Mouse (Mus musculus): ENCODE results near the gene Wnk4. TPM values are rescaled to one million over a fixed set of nuclear protein-coding genes. Genes with fewer than 3 reads are reported as not detected.

The Wnk4 gene
- polyA plus RNA-seq, 1 experiment from 2014 or later = 27.2 TPM

DNA sequence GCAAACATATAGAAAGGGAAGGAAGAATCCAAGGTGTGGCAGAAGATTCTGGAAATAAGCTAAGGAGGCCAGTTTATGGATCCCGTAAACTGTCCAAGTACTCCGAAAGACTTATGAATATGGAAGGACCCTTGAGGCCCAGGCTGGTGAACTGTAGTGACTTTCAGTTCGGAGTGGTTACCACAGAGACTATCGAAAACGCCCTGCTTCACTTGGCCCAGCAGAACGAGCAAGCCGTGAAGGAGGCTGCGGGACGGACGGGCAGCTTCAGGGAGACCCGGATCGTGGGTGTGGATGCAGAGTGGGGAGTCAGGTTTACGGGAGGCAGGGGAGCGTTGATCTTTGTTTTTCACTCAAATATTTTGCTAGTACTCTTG lies 18.8 kb downstream of the Wnk4 start:
- Histone ChIP-seq H3K4me2 (peak overlapping the region; percentile 73), H3K4me1 (peaks cover 67% of the 10 kb centered on the region), H3K4me3 (replicated peaks) (peak overlapping the region; percentile 72), H3K36me3 (peaks cover 18% of the 10 kb centered on the region; the same call in 1 of the 2 replicates), H3K27me3 (no peaks in the 10 kb centered on the region), H3K9ac (peak overlapping the region; percentile 23; the same call in 1 of the 2 replicates), H3K9me3 (replicated peaks) (no peaks in the 10 kb centered on the region), H3K27ac (0 out of 2 replicates have a peak overlapping the region, but pooled peaks have one; percentile 23)
- WGBS = 47% methylated on average over 14 of the region's 14 CpGs
- no peak for ATAC-seq (replicated peaks; ENCODE audit: low FRiP score)

DNA sequence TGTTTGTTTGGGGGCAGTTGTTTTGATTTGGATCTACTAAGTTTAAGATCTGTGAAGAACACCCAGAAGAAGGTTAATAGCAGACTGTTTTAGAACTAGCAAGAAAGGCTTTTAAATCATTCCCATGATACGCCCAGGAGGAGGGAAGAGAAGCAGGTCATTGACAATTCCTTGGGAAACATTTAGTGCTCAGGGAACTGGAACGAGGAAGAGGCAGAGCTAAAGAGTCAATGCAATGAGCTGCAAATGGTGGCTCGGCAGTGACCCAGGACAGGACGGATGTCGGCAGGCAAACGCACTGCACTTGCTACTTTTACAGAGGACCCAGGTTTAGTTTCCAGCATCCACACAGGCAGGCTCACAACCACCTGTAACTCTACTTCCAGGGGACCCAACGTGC lies 20.5 kb downstream of the Wnk4 start:
- no peak for ATAC-seq (replicated peaks; ENCODE audit: low FRiP score)
- peaks cover 69% of the 10 kb centered on the region for H3K4me1 ChIP-seq
- H3K9me3 ChIP-seq (replicated peaks) = no peaks in the 10 kb centered on the region
- no peak overlapping the region for H3K4me3 ChIP-seq (replicated peaks)
- no peaks in the 10 kb centered on the region for H3K27me3 ChIP-seq
- WGBS = 18% methylated on average over 7 of the region's 7 CpGs
- H3K9ac ChIP-seq = no peak overlapping the region
- H3K4me2 ChIP-seq = 0 out of 2 replicates have a peak overlapping the region, but pooled peaks have one; percentile 30
- peak overlapping the region; percentile 41; the same call in 1 of the 2 replicates for H3K27ac ChIP-seq
- H3K36me3 ChIP-seq = peaks cover 18% of the 10 kb centered on the region; the same call in 1 of the 2 replicates

DNA sequence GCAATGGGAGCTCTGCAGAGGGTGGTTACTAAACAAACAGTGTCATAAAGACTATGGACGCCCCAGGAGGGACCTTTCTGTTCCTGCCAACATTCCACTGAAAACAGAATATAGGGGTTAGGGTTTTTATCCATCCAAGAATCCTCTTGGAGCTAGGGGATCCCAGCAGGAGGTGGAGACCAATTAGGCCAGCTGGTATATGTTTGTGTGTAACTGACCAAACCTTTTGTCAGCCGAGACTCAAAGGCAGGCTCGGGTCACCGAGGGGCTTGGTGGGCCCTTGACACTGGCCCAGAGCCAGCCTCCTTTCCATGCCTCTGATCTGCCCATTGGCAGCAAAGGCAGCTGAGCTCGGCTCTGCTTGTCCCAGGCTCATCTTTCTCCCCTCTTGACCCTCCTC lies 22.5 kb downstream of the Wnk4 start:
- peaks cover 49% of the 10 kb centered on the region for H3K4me1 ChIP-seq
- no peak overlapping the region for H3K4me3 ChIP-seq (replicated peaks)
- no peaks in the 10 kb centered on the region for H3K9me3 ChIP-seq (replicated peaks)
- 20% methylated on average over 5 of the region's 5 CpGs for WGBS
- H3K27ac ChIP-seq = peak overlapping the region; percentile 77
- H3K4me2 ChIP-seq = no peak overlapping the region
- peaks cover 17% of the 10 kb centered on the region for H3K36me3 ChIP-seq
- H3K9ac ChIP-seq = no peak overlapping the region
- no peak for ATAC-seq (replicated peaks; ENCODE audit: low FRiP score)
- H3K27me3 ChIP-seq = no peaks in the 10 kb centered on the region

DNA sequence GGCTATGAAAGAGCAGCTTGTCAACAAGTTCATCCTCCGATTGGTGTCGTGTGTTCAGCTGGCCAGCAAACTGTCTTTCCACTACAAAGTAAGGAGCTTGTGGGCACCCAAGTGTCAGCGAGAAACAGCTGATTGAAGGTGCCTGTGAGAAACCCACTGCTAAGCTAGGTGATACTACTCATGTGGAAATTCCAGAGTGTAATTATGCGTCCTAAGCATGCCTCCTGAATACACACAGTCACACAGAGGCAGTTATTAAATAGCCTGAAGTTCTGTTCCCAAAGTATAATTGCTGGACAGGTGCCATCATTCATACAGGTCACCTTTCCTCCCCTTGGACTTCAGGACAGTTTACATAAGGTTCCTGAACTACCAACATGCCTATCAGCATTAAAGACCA lies 23.4 kb downstream of the Wnk4 start:
- Histone ChIP-seq H3K4me1 (peaks cover 46% of the 10 kb centered on the region), H3K4me2 (no peak overlapping the region), H3K9me3 (replicated peaks) (no peaks in the 10 kb centered on the region), H3K27ac (peak overlapping the region; percentile 77), H3K9ac (no peak overlapping the region), H3K4me3 (replicated peaks) (no peak overlapping the region), H3K36me3 (peaks cover 25% of the 10 kb centered on the region), H3K27me3 (no peaks in the 10 kb centered on the region)
- ATAC-seq (replicated peaks; ENCODE audit: low FRiP score) = no peak
- 40% methylated on average over 4 of the region's 4 CpGs for WGBS

DNA sequence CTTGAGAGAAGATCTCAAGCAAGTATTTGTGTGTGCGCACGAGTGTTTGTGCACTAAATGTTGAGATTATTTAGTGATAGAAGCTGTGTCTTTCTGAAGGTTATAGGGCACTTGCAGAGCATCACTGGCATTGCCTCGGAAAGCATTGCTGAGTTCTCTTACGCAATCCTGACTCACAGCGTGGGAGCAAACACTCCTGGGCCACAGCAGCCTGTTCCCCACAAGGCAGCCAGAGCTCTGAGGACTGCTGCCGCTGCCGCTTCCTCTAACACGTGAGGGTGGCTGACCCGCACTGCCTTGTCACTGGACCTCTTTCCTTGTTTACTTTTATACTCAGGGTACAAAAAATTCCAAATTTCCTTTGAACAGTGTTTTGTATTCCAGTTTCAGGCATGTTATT lies 26.9 kb downstream of the Wnk4 start:
- no peaks in the 10 kb centered on the region for H3K27me3 ChIP-seq
- no peak overlapping the region for H3K4me2 ChIP-seq
- H3K9ac ChIP-seq = no peak overlapping the region
- no peaks in the 10 kb centered on the region for H3K9me3 ChIP-seq (replicated peaks)
- peaks cover 60% of the 10 kb centered on the region for H3K36me3 ChIP-seq
- H3K27ac ChIP-seq = no peak overlapping the region
- H3K4me1 ChIP-seq = peaks cover 23% of the 10 kb centered on the region
- H3K4me3 ChIP-seq (replicated peaks) = no peak overlapping the region
- WGBS = 85% methylated on average over 9 of the region's 9 CpGs
- no peak for ATAC-seq (replicated peaks; ENCODE audit: low FRiP score)

DNA sequence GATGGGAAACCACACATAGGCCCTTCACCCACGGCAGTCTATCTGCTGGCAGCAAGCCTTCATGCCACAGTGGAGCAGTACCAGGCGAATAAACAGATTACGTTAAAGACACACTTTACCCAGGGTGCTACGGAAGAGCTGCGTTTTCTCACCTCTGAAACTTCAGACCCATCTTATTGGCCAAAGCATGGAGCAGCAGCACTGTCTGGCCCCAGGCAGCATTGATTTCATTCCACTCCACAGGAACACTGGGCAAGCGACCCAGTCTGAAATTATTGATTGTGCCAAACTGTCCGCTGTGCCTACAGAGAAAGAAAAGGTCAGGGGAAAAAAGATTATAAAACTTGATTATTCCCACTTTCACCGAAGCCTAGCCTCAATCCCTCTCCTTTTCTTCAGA lies 30.9 kb downstream of the Wnk4 start:
- Histone ChIP-seq H3K27me3 (no peaks in the 10 kb centered on the region), H3K9me3 (replicated peaks) (no peaks in the 10 kb centered on the region), H3K27ac (no peak overlapping the region), H3K9ac (no peak overlapping the region), H3K36me3 (peaks cover 95% of the 10 kb centered on the region), H3K4me2 (no peak overlapping the region), H3K4me1 (no peaks in the 10 kb centered on the region), H3K4me3 (replicated peaks) (no peak overlapping the region)
- ATAC-seq (replicated peaks; ENCODE audit: low FRiP score) = no peak
- WGBS = 95% methylated on average over 8 of the region's 8 CpGs

DNA sequence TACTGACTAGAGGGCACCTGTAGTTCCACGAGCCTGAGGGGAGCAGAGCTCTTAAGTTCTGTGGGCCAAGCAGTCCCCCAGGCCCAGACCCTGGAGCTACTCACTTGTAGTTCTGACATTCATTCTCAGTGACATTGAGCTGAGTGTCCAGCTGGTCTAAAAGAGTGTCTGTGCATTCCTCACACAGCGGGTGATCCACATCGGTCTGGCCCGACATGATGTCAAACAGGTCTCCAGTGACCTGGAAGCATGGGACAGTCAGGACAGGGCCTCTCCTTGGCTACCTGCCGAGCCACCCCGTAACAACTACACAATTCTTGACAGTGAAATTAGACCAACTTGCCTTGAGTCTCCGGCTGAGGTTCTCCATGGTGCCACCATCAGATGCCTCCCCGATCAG lies 34.8 kb downstream of the Wnk4 start:
- 94% methylated on average over 8 of the region's 8 CpGs for WGBS
- Histone ChIP-seq H3K36me3 (peaks cover 95% of the 10 kb centered on the region), H3K4me2 (no peak overlapping the region)

DNA sequence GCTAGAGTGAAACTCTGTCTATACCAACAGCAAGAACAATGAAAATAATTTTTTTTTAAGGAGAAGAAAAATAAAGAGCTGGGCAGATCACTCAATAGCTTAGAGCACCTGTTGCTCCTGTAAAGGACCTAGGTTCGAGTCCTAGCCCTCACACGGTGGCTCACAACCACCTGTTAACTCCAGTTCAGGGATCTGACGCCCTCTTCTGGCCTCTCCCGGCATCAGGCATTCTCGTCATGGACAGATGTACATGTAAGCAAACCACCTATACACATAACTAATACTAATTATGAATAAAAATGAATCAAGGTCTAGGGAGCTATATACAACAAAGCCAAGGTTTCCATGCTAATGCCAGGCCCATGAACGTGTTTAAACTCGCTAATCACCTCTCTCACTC lies 40.5 kb downstream of the Wnk4 start:
- 76% methylated on average over 7 of the region's 7 CpGs for WGBS
- Histone ChIP-seq H3K4me1 (peaks cover 18% of the 10 kb centered on the region), H3K9ac (peak overlapping the region; percentile 83; the same call in 1 of the 2 replicates), H3K27me3 (no peaks in the 10 kb centered on the region), H3K27ac (no peak overlapping the region), H3K36me3 (peaks cover 38% of the 10 kb centered on the region), H3K9me3 (replicated peaks) (no peaks in the 10 kb centered on the region), H3K4me2 (peak overlapping the region; percentile 90), H3K4me3 (replicated peaks) (peak overlapping the region; percentile 84)
- no peak for ATAC-seq (replicated peaks; ENCODE audit: low FRiP score)

More for the DNA sequence above, 34.8 kb downstream of the Wnk4 start:
- ATAC-seq (replicated peaks; ENCODE audit: low FRiP score) = no peak
- Histone ChIP-seq H3K27ac (no peak overlapping the region), H3K4me1 (peaks cover 1% of the 10 kb centered on the region), H3K4me3 (replicated peaks) (no peak overlapping the region), H3K9me3 (replicated peaks) (no peaks in the 10 kb centered on the region), H3K27me3 (no peaks in the 10 kb centered on the region), H3K9ac (no peak overlapping the region)

DNA sequence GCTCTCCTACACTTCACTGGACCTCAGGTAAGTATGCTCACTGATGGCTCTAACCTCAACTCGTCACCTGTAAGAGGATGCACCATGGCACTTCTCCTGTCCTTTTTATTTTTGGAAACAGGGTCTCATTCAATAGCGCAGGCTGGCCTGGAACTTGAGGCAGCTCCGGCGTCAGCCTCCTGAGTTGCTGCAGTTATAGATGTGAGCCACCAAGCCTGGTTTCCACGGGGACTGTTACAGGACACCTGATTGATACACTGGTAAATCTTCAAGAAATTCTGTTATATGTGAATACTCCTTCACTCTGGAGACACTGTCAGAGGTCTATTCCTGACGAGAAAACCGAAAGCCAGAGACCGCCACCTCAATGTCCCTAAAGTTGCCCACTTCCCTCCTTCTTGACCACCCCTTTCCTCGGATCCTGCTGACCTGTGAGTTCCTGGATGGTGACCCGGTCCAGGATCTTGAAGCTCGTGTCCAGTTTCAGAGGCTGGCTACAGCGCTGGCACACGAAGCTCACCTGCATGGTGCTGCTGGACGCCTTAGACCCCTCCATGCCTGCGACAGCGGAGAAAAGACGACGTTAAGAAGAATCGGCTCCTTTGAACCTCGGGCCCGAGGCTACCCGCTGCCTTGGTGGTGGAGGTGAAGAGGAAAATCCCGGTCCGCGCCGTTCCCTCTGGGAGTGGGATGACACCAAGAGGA lies 41.1 kb downstream of the Wnk4 start:
- Histone ChIP-seq H3K27me3 (no peaks in the 10 kb centered on the region), H3K9ac (peak overlapping the region; percentile 83), H3K9me3 (replicated peaks) (no peaks in the 10 kb centered on the region), H3K4me1 (peaks cover 18% of the 10 kb centered on the region), H3K36me3 (peaks cover 33% of the 10 kb centered on the region), H3K27ac (peak overlapping the region; percentile 67), H3K4me3 (replicated peaks) (peak overlapping the region; percentile 84), H3K4me2 (peak overlapping the region; percentile 90)
- no peak for ATAC-seq (replicated peaks; ENCODE audit: low FRiP score)
- WGBS = 13% methylated on average over 26 of the region's 26 CpGs

DNA sequence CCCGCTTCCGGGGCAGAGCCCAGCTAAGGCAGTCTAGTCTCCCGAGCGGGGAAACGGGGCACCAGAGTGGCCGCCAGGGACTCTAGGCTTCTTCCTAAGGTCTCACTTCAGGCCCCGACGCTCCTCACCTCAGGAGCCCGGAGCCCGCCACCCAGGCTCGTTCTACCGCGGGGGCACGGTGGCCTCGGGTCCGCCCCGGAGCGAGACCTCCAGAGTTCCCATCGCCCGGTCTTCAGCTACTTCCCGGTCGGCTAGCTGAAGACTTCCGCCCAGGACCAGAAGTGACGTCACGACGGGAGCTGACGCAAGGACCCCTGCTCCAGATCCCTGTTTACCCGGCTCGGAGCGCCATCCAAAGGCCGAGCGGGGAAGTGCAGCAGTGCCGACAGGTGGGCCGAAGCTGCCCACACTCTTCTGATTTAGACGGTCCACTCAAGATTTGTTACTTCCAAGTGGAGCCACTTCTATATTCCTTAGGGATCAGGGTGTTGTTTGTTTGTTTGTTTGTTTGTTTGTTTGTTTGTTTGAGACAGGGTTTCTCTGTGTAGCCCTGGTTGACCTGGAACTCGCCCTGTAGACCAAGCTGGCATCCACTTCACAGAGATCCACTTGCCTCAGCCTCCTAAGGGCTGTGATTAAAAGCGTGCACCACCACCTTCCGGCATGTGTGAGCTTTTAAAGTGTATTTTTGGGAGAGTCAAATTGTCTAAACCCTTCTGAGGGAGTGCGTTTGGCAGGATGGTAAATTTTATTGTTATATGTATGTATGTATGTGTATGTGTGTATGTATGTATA lies 41.8 kb downstream of the Wnk4 start, which contains the start of gene Becn1:
TSS of gene Becn1 (minus strand) at position 283 of the 795 bp plus-strand sequence.
- ATAC-seq (replicated peaks; ENCODE audit: low FRiP score) = peak; percentile 95
- H3K27me3 ChIP-seq = peaks cover 6% of the 10 kb centered on the region; the same call in 1 of the 2 replicates
- H3K4me3 ChIP-seq (replicated peaks) = peak within 1 kb of the TSS; percentile 84
- 6% methylated on average over 39 of the region's 39 CpGs for WGBS
- H3K36me3 ChIP-seq = peaks cover 26% of the 10 kb centered on the region
- H3K27ac ChIP-seq = peak within 1 kb of the TSS; percentile 67
- peak within 1 kb of the TSS; percentile 83 for H3K9ac ChIP-seq
- H3K4me2 ChIP-seq = peak within 1 kb of the TSS; percentile 90
- H3K4me1 ChIP-seq = peaks cover 18% of the 10 kb centered on the region
- no peaks in the 10 kb centered on the region for H3K9me3 ChIP-seq (replicated peaks)

DNA sequence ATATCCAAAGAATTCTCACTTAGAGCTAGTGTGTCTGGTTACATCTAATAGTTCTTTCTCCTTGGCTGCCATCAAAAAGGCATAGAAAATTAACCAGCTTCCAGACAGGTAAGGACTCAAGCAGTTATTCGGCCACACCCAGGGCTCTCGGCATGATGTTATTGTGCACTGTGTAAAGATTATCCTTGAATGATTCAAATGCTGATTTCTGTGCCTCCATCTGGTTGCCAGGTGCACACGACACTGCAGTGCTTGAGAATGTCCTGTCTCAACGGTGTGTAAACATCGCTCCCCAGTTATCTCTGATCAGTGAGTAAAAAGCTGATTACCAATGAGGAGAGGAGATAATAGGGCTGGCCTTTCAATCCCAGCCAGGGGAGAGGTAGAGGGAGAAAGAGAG lies 47.4 kb downstream of the Wnk4 start:
- Histone ChIP-seq H3K9me3 (replicated peaks) (no peaks in the 10 kb centered on the region), H3K4me3 (replicated peaks) (no peak overlapping the region), H3K27ac (no peak overlapping the region), H3K9ac (no peak overlapping the region), H3K4me1 (no peaks in the 10 kb centered on the region), H3K4me2 (no peak overlapping the region), H3K27me3 (peaks cover 10% of the 10 kb centered on the region), H3K36me3 (no peaks in the 10 kb centered on the region)
- no peak for ATAC-seq (replicated peaks; ENCODE audit: low FRiP score)
- 52% methylated on average over 5 of the region's 5 CpGs for WGBS

DNA sequence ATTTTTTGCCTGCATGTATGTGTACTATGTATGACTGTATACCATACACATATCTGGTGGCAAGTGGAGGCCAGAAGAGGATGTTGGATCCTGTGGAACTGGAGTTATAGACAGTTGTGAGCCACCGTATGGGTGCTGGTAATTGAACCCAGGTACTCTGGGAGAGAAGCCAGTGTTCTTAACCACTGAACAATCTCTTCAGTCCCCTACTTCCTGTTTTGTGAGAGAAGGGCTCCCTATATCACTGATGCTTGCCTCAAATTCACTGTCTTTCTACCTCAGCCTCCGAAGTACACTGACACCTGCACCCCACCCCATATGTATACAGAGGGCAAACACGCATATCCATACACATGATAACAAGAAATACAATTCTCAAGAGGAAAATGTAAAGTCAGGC lies 50.7 kb downstream of the Wnk4 start:
- Histone ChIP-seq H3K4me1 (peaks cover 3% of the 10 kb centered on the region; the same call in 1 of the 2 replicates), H3K27me3 (peaks cover 10% of the 10 kb centered on the region), H3K4me3 (replicated peaks) (no peak overlapping the region), H3K9ac (no peak overlapping the region), H3K4me2 (no peak overlapping the region), H3K27ac (no peak overlapping the region), H3K9me3 (replicated peaks) (no peaks in the 10 kb centered on the region), H3K36me3 (no peaks in the 10 kb centered on the region)
- 84% methylated on average over 3 of the region's 3 CpGs for whole genome bisulfite sequencing
- no peak for ATAC-seq (replicated peaks; ENCODE audit: low FRiP score)
